Mouse (Mus musculus) large intestine, adult 2 months (tissue): Measurements from ENCODE around the gene Gadd45g. TPM values are rescaled to one million over a fixed set of nuclear protein-coding genes. Genes with fewer than 3 reads are reported as not detected.
A peak's percentile ranks its signal among the peaks of the same experiment; 100 is the strongest.
"Not testable (repeated sequence)": the region's sequence is repeated elsewhere in the genome, so short reads cannot be mapped to it uniquely, and the experiment has no call there.

ENCODE experiments used
- DNase-seq: peaks from one replicate; pipeline ENCODE4 v3.0.0-alpha.2; 2012; ENCODE audit warnings: low read depth, low spot score
- WGBS: fragments of 180-500 bp; shearing (Covaris S2); methylation state at CpG from one replicate; pipeline ENCODE4 v1.1.7; 2018; 5-methylcytosine and 5-hydroxymethylcytosine counted together
- polyA plus RNA-seq: library from polyadenylated mRNA; depleted of rRNA; stranded (reverse); fragments of >200 nt; gene quantifications from 2 replicates; pipeline ENCODE4 v1.2.3, GENCODE M21; 2012

Gadd45g gene
- polyA plus RNA-seq, 1 experiment: 38.1 TPM

DNA sequence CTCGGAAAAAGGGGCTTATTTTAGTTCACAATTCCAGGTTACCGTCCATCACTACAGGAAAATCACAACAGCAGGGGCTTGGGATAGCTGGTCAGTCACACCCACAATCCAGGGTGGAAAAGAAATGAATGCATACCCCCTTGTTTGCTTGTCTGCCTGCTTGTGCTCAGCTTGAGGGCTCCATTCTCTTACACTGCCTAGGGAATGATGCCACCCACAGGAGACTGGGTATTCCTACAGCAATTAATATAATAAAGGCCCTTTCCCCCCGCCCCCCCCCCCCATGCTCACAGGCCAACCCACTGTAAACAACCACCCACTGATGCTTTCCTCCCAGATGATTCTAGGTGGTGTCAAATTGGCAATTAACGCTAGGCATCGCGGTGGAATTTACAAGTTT lies 14.0 kb upstream of the Gadd45g start:
- 92% methylated on average over 6 of the region's 6 CpGs for WGBS
- DNase-seq: no peak

DNA sequence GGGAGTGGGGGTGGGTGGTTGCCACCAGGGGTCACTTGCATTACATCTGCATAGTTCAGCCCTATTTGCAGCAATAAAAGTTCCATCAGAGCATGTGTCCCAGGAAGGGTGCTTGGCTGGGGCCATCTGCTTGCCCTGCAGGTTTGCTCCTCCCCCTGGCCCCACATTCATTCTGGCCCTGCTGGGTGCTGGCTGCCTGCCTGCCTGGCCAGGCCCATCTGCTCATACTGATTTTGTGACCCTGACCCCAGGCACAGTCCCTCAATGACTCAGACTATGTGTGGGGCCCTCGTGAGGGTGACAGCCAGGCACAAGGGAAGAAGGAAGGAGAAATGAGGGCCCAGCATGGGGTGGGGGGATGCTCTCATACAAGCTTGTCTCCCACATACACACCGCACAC lies 12.9 kb upstream of the Gadd45g start:
- no peak for DNase-seq
- 48% methylated on average over 2 of the region's 2 CpGs for WGBS

- WGBS: 46% methylated on average over 8 of the region's 8 CpGs
- not testable (repeated sequence) for DNase-seq
Measured at GRCm38 (mm10) chr13:51834024-51834423, 12.5 kb upstream of the Gadd45g start.

DNA sequence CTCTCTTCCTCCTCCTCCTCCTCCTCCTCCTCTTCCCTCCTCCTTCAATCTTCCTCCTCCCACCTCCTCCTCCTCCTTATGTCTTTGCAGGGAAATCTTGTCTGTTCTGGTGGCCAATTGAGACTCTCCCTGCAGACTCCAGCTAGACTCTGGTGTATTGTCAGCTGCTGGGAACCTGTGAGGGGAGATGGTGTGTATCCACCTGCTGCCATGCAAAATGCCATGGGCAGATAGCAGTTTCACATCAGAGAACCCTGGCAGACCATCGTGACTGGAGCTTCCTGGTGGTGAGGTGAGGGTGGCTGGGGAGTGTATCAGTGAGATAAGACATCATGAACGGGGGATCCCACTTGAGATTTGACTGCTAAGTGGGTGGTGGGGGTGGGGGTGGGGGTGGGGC lies 12.0 kb upstream of the Gadd45g start:
- 40% methylated on average over 2 of the region's 2 CpGs for WGBS
- no peak for DNase-seq

DNA sequence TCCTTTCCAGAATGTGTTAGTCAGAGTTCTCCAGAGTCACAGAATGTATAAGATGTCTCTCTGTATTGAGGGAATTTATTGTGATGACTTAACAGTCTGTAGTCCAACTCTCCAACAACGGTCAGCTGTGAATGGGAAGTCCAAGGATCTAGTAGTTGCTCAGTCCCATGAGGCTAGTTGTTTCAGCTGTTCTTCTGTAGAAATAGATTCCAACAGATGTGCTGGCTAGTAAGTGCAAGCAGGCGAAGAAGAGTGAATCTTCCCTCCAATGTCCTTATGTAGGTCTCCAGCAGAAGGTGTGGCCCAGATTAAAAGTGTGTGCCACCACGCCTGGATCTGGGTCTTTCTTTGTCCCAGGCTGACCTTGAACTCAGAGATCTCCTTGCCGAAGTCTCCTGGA lies 11.3 kb upstream of the Gadd45g start:
- DNase-seq: not testable (repeated sequence)
- 60% methylated on average over 4 of the region's 4 CpGs for WGBS

GRCm38 (mm10) chr13:51837402-51837801 lies 9.1 kb upstream of the Gadd45g start:
- no peak for DNase-seq
- WGBS: 24% methylated on average over 5 of the region's 5 CpGs

DNA sequence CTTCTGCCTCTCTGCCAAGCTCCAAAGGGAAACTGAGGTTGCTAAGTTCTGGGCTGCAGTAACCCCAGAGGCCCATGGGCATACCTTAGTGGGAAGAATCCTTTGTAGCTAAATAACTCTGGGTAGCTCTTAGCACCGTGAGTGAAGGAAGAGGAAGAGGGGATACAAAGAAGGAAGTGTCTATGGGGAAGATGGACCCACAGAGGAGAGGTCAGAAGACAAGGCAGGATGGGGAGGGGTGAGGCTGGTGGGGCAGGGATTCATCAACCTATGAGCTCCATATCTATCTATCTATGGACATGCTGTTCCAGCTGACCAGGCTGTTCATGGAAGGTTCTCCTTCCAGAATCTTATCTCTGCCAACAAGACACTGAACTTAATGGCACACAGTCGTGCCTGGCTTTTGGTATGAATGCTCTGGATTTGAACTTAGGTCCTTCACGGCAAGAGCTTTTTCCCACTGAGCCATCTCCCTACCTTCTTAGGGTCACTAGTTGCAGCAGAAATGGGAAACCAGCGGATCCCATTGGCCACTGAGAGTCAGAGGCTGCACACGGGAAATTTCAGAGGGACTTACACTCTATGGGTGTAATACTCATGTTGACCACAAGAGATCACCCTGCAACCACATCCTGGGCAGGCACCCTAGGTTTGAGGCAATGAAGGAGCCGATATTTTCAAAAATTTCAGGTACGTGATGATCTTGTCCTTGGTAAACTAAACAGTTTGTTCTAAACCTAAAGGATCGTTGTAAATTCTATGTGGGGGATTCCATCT lies 7.0 kb upstream of the Gadd45g start:
- WGBS: 17% methylated on average over 8 of the region's 8 CpGs
- DNase-seq: no peak

DNA sequence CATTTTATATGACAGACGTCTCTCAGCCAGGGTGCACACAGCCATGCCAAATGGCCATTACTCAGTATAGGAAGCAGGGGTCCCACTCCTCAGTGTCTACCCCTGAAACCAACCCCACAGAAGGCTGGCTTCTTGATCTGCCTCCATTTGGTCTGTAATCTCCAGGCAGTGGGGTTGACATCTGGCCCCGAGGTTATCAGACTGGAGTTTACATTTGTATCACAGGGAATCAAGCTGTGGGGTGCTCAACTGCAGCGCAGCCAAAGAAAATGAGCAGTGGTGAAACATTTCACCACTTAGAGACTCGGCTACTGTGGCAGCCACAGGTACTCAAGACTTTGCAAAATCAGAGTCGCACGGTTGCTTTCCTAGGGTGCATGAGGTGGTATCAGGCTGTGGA lies 5.8 kb upstream of the Gadd45g start:
- DNase-seq: no peak
- 73% methylated on average over 6 of the region's 6 CpGs for WGBS

GRCm38 (mm10) chr13:51841541-51842115 lies 4.8 kb upstream of the Gadd45g start:
- no peak for DNase-seq
- 77% methylated on average over 12 of the region's 12 CpGs for WGBS

DNA sequence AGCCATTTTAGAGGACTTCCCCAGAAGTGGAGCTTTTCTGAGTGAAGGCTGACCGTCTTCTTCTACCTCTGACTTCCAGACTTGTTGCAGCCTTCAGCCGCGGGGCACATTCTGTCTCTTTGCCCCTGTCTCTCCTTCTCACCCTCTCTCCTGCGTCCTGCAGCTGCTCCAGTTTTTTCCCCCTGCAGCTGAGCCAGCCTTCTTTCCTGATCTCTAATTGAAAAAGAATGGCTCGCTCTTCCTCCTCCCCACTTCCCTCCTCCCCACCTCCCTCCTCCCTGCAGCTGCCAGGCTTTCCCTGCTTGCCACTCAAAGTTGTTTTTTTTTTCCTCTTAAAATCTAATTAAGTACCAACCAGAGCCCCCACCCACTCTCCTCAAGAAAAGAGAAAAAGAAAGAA lies 4.3 kb upstream of the Gadd45g start:
- DNase-seq: no peak
- 54% methylated on average over 5 of the region's 5 CpGs for WGBS

DNA sequence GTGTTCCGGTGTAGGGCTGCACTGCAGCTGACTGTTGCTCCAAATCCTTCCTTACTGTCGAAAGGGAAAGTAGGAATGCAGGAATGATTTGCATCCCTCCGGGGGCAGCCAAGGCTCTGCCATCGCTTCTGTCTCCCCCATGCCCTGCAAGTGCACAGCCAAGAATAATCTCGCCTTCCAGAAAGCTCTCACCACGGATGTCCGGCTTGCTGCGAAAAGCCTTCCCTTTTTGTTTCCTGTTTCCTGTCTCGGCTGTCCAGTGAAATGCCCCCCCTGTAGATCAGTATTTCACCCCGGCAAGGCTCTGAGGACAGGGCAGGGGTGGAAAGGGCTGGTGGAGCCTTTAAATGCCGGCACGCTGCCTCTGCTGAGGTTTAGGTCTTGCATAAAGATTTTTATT lies 3.7 kb upstream of the Gadd45g start:
- no peak for DNase-seq

GRCm38 (mm10) chr13:51843298-51843697 lies 3.2 kb upstream of the Gadd45g start:
- DNase-seq: no peak
- WGBS: 79% methylated on average over 4 of the region's 4 CpGs

More for the DNA sequence above, 3.7 kb upstream of the Gadd45g start:
- WGBS: 41% methylated on average over 12 of the region's 12 CpGs

DNA sequence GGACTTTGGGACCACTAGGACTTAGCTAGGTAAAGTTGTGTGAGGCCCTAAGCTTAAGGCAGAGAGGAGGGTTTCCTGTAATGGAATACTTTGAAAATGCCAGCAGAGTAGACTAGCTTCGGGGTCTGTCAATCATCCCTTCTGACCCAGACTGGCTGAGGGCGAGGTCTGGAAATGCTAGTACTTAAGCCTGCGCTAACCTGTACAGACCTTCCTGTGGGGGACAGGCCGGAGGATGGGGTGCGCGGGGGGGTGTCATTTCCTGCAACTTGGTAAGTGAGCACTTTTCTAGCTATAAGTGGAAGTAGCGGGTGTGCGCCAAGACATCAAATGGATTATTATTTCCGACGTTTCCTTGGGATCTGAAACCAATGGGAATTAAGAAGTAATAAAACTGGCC lies 2.4 kb upstream of the Gadd45g start:
- 82% methylated on average over 10 of the region's 10 CpGs for WGBS
- DNase-seq: no peak

- WGBS: 4% methylated on average over 10 of the region's 10 CpGs
- no peak for DNase-seq
Measured at GRCm38 (mm10) chr13:51844661-51845060, 1.8 kb upstream of the Gadd45g start.

GRCm38 (mm10) chr13:51845072-51845471 lies 1.4 kb upstream of the Gadd45g start:
- DNase-seq: no peak
- 5% methylated on average over 10 of the region's 10 CpGs for WGBS

- under 1% methylated on average over 45 of the region's 45 CpGs for WGBS
- peak; percentile 73 for DNase-seq
Measured at GRCm38 (mm10) chr13:51845591-51846191, 787 bp upstream of the Gadd45g start.

DNA sequence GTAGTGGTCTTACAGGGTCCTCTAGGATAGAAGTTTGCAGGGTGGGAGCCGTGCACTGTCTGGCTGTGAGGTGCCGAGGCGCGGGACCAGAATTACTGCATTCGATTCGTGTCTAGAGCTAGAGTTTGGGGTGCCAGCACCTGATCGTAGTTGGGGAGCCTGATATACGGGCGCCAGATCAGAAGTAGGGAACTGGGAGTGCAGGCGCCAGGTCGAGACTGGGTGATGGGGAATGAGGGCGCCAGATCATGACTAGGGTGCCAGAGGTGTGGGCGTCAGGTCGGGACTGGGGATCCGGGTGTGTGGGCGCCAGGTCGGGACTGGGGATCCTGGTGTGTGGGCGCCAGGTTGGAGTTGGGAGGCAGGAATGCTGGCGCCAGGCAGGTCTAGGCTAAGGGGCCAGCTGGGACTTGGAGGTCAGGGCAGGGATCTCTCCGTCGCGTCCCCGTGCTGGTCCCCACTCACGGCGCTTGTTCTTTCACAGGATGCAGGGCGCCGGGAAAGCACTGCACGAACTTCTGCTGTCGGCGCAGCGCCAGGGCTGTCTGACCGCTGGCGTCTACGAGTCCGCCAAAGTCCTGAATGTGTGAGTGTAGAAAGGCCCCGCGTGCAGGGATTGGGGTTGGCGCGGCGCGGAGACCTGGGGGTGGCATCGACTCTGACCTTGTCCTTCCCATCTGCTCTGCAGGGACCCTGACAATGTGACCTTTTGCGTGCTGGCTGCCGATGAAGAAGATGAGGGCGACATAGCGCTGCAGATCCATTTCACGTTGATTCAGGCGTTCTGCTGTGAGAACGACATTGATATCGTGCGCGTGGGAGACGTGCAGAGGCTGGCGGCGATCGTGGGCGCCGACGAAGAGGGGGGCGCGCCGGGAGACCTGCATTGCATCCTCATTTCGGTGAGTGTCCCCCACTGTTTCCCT lies 653 bp downstream of the Gadd45g start:
- under 1% methylated on average over 63 of the region's 63 CpGs for WGBS
- no peak for DNase-seq

DNA sequence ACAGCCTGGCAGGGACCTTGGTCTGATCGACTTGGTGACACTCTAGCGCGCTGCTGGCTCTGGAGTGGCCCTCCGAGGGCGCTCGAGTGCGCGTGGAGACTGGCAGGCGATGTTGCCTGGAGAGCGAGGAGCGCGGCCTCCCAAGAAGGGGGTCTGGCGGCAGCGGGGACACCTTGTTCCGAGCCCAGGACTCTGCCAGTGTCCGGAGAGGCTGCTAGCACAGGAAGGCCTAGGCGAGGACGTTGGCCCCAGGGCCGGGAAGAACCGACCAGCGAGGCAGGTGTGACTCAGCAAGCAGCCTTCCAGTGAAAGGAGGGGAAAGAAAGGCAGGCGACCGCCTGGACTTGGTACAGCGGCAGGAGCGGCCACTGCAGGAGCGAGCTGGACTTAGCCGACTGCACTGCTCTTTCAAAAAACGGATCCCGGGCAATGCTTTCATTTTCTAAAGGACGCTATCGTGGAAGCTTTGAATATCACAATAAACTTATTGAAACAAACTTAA lies 1.6 kb downstream of the Gadd45g start:
- under 1% methylated on average over 31 of the region's 31 CpGs for WGBS
- no peak for DNase-seq

GRCm38 (mm10) chr13:51848481-51849240 lies 2.2 kb downstream of the Gadd45g start:
- 4% methylated on average over 18 of the region's 20 CpGs for WGBS

More at GRCm38 (mm10) chr13:51848481-51849240, 2.2 kb downstream of the Gadd45g start:
- DNase-seq: no peak
